Mouse (Mus musculus): ENCODE data around the gene Tshz2. TPM values are rescaled to one million over a fixed set of nuclear protein-coding genes. Genes with fewer than 3 reads are reported as not detected.

Gene Tshz2
- polyA plus RNA-seq, 1 experiment, result not detected

GRCm38 (mm10) chr2:169610882-169611281 lies 21.9 kb upstream of the Tshz2 start:
- no peak for TF ChIP-seq GATA1 (IDR thresholded peaks at IDR 0.05; ENCODE audit: low read length)

GRCm38 (mm10) chr2:169611557-169611956 lies 21.3 kb upstream of the Tshz2 start:
- no peak for TF ChIP-seq GATA1 (IDR thresholded peaks at IDR 0.05; ENCODE audit: low read length)

DNA sequence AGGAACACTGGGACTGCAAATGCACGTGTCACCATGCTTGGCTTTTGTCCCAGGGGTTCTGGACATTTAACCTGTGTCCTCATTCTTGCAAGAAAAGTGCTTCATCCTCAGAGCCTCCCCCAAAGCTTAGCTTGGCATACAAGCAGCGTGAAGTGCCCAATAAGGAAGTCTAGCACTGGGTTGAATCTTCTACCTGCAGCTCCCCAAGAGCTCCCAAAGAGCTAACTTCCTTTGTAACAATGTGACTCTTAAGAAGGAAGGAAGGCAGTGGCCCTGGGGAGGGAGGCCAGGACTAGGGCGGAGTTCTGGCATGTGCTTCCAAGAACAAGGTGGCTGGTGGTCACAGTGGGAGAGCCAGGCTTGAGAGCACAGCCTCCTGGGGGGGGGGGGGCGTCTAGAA lies 18.1 kb upstream of the Tshz2 start:
- no peak for TF ChIP-seq GATA1 (IDR thresholded peaks at IDR 0.05; ENCODE audit: low read length)

GRCm38 (mm10) chr2:169615998-169616397 lies 16.8 kb upstream of the Tshz2 start:
- no peak for TF ChIP-seq GATA1 (IDR thresholded peaks at IDR 0.05; ENCODE audit: low read length)

DNA sequence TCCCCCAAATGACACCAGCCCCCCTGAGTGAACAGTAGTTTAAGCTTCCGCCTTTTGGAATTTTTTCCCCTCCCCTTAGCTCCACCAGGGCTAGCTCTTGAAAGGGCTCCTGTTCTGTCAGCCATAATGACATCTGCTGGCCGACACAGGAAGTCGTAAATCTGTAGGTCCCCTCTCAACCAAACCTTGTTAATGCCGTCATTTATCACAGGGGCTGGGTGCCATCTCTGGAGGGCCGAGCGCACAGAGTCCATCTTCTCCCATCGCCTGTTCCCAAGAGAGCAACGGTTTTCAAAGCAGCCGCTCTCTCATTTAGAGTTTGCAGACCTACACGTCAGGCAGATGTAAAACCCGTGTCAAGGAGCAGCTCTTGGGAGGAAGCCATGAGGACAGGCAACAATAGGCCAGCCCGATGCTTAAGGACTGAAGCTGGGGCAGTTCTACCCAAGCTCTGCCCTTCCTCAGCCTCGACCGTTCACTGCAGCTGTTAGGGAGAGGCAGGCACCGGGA lies 11.6 kb upstream of the Tshz2 start:
- no peak for TF ChIP-seq GATA1 (IDR thresholded peaks at IDR 0.05; ENCODE audit: low read length)

- no peak for TF ChIP-seq GATA1 (IDR thresholded peaks at IDR 0.05; ENCODE audit: low read length)
Observed at GRCm38 (mm10) chr2:169630070-169630469, 2.7 kb upstream of the Tshz2 start.

DNA sequence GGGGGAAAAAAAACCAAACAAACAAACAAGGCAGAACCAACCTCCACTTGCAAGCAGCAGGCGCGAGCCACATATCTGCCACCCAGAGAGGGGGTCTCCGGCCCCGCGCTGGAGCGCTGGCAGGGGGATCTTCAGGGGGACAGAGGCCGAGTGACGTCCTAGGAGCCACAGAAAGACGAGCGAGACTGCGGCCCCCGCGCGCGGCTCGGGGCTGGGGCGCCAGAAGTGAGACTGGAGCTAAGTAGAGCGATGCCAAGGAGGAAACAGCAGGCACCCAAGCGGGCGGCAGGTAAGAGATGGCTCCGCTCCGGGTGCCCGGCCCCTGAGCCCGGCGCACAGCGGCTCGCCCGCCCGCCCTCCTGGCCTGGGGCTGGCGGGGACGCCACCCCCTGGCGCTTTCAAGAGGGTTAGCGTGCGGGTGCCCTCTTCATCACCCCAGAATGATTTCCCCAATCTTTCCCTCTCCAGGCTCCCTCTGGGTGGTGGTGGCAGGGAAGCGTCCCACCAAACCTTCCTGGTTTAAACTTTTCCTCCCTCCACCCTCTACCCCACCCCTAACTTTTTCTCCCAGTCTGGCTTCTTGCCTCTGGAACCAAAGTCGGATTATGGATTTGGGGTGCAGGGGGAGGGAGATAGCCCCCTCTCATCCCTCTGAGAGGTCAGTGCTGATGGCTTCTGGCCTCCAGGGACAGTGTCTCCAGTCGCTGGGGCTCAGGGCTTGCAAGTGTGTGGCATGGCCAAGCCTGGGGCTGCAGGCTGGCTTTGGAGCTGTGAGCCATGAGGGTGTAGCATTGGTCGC lies 877 bp downstream of the Tshz2 start:
- TF ChIP-seq GATA1 (IDR thresholded peaks at IDR 0.05; ENCODE audit: low read length), result no peak

GRCm38 (mm10) chr2:169634619-169635382 lies 2.0 kb downstream of the Tshz2 start:
- TF ChIP-seq GATA1 (IDR thresholded peaks at IDR 0.05; ENCODE audit: low read length), result no peak

DNA sequence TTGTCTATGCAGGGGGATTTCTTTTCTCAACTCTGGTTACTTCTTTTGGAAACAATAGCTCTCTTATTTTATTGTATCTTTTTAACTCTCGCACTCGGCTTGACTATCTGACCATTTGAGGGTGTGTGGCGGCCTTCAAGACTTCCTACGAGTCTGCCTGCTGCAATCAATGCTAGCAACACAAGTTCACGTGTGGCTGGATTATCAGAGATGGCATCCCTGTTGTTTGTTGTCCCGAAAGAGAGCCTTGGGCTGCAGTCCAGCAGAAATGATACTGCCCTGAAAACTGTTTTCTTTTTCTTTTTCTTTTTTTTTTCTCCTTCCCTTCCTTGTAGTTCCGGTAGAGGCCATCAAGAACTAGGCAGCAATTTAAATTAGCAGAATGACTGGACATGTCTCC lies 2.6 kb downstream of the Tshz2 start:
- no peak for TF ChIP-seq GATA1 (IDR thresholded peaks at IDR 0.05; ENCODE audit: low read length)

GRCm38 (mm10) chr2:169636414-169636813 lies 3.6 kb downstream of the Tshz2 start:
- TF ChIP-seq GATA1 (IDR thresholded peaks at IDR 0.05; ENCODE audit: low read length), result no peak

- no peak for TF ChIP-seq GATA1 (IDR thresholded peaks at IDR 0.05; ENCODE audit: low read length)
Observed at GRCm38 (mm10) chr2:169641547-169641946, 8.7 kb downstream of the Tshz2 start.

DNA sequence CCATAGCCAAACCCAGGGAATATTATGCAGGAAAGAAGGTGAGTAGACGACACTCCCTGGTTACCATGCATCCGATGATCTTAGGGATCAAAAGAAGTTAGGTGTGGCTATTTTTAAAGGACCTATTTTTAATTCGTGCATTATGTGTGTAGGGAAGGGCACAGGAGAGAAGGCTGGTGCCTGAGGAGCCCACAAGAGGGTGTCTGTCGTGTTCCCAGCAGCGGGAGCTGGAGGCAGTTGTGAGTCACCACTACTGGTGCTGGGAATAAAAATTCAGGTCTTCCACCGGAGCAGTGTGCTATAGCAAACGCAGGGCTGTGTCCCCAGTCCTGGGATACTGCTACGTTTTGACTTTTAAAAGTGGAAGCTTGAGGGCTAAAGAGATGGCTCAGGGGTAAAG lies 9.6 kb downstream of the Tshz2 start:
- TF ChIP-seq GATA1 (IDR thresholded peaks at IDR 0.05; ENCODE audit: low read length), result no peak

DNA sequence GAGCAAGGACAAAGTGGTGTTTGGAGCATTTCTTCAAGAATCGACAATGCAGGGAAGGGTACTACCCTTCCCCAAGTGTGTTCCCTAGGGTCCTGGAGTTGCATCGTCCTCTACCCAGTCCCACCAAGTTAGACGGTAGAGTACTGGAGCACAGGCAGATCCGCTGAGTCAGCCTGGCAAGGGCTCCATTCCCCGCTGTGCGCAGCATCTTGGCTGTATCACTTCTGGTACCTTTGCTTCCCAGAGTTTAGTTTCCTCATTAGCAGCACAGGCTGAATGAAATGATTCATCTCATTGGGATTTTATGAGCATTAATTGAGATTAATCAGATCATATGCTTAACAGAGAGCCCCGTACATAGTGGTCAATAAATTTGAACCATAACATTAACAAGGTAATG lies 14.3 kb downstream of the Tshz2 start:
- TF ChIP-seq GATA1 (IDR thresholded peaks at IDR 0.05; ENCODE audit: low read length), result no peak

GRCm38 (mm10) chr2:169649262-169649885 lies 16.6 kb downstream of the Tshz2 start:
- no peak for TF ChIP-seq GATA1 (IDR thresholded peaks at IDR 0.05; ENCODE audit: low read length)

- no peak for TF ChIP-seq GATA1 (IDR thresholded peaks at IDR 0.05; ENCODE audit: low read length)
Observed at GRCm38 (mm10) chr2:169653282-169653681, 20.5 kb downstream of the Tshz2 start.

GRCm38 (mm10) chr2:169663792-169664191 lies 31.0 kb downstream of the Tshz2 start:
- no peak for TF ChIP-seq GATA1 (IDR thresholded peaks at IDR 0.05; ENCODE audit: low read length)
